Mouse (Mus musculus) spleen, postnatal 4 days (tissue): ENCODE results near the gene Lhpp.

Experiments
- DNase-seq, 2 experiments: peaks; one replicate each; pipeline ENCODE4 v3.0.0; 2022; ENCODE audit warnings: low spot score in 2 of 2

Gene Lhpp

DNA sequence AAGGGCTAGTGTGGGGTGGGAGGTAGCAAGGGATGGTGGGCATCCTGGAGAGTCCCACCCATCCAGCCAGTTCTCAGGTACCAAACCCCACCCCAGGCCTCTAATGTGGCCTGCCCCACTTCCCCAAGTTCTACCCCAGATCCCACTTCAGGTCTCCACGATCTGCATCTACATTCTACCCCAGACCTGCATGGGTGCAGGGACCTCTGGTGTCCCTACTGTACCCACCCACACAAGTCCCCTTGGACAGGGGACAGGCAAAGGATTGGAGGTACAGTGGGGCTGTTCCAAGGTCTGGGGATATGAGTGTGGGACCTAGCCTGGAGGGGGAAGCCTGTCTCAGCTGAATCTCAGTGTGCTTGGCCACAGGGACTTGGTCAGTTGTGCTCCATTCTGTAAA is 71.4 kb downstream of the Lhpp start:
- no peak for DNase-seq

DNA sequence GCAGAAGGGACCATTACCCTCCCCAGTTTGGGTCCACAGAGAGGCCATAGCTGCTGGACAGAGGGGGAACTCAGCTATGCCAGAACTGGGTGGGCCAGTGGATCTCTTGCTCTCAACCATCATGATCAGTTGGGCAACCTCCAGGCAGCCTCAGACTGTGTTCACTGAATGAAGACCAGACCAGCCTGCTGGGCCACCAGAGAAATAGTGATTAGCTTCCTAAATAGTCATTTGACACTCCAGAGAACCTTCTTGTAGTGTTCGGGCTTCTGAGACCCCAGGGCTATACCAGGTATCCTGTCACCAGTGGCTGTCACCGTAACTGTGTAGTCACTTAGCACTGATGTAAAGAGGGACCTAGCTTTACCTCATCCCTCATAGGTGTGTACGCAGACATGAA is 71.9 kb downstream of the Lhpp start:
- DNase-seq: no peak

DNA sequence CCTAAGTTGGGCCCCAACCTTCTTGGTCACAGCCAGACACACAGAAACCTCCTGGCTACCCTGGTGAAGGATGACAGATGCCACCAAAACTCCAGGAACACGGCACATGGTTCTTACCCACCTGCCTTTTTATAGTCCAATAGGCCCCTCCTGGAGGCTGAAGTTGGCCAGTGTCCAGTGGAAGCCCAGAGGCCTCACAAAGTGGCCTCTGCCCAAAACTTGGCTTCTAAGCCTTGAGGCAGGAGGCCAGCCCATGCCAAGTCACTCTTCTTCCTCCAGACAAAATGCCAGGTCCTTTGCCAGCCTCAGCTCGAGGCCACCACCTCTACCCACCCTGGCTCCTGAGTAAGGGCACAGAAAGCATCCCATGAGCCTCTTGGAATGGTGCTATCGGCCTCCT is 72.5 kb downstream of the Lhpp start:
- DNase-seq: no peak

DNA sequence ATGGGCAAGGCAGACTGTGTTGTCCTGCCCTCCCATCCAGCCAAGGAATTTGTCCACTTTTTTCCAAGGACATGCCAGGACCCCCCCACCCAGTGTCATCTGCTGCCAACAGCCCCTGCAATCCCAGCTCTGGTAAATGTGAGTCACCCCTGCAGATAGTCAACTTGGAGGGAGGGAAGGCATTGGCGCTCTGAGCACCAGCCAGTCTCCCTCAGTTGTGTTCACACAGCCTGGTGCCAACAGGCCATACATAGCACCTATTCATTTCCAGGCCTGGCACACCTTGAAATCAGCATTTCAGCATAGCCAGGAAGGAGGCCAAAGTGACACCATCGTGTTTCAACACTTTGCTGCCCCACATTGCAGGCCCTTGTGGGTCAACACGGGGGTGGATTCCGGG is 73.5 kb downstream of the Lhpp start:
- no peak for DNase-seq

DNA sequence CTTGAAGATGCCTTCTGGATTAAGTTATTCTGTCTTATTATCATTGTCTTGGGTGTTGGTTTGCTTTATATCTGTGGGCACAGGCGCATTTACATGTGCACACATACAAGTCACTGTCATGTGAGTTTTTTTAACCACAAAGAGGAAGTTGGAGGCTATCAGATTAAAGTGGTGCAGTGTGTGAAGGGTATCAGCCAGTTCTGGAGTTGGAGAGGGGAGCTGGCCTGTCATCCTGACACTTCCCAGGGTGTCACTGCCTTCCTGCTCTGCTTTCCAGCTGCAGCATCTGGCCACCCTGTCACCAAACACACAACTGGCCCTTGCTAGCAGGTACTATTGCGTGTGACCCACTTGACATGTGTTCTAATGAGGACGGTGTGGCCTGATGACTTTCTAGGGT is 76.1 kb downstream of the Lhpp start:
- DNase-seq: no peak

DNA sequence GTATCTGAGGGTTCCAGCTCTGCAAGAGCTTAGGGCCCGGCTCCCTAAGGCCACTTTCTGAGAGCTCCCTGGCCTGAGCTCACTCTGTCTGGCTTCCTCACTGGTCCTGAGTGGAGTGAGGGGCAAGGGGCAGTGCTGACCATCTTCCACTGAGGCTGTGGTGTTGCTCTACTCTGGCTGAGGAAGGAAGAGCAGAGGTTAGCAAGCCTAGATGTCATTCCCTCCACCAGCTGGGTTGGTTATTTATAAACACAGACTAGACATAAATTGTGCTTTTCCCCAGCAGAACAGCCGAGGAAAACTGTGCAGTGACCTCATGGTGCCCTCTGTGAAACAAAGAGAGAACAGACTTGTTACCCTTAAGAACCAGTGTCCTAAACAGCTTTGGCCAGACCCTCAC is 77.5 kb downstream of the Lhpp start:
- DNase-seq: no peak

DNA sequence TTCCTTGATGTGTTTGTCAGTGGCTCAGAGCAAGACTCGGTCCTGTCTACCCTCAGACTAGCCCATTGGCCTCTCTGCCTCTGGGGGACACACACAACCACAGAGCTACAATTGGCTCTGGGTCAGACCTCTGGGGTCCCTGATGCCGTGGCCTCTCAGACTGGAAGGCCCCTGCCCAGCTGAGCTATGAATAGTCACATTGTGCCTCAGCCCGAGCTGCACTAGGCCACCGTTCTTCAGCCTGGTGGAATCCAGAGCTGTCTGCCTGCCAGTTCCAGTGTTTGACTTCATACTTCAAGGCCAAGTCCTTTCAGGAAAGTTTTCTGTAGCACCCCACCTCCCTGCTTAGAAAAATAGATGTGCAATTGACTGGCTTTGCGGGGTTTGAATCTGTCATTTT is 78.3 kb downstream of the Lhpp start:
- DNase-seq: no peak

DNA sequence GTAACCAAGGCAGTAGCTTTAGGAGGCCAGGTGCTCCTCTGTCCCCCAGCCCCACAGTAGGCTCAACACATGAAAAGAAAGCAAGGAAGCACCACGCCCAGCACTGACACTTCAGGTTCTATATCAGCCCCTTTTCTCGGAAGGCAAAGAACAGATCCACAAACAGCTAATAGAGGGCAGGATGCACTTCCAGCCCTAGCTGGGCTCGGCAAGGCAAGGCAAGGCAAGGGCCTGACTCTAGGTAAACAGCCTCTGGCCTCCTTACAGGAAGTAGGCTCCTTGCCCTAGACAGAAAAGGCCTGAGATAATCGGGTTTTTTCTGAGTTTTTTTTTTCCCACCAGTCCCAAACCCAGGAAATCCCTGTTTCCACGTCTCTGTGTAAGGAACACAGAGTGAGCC is 79.3 kb downstream of the Lhpp start:
- DNase-seq: no peak

DNA sequence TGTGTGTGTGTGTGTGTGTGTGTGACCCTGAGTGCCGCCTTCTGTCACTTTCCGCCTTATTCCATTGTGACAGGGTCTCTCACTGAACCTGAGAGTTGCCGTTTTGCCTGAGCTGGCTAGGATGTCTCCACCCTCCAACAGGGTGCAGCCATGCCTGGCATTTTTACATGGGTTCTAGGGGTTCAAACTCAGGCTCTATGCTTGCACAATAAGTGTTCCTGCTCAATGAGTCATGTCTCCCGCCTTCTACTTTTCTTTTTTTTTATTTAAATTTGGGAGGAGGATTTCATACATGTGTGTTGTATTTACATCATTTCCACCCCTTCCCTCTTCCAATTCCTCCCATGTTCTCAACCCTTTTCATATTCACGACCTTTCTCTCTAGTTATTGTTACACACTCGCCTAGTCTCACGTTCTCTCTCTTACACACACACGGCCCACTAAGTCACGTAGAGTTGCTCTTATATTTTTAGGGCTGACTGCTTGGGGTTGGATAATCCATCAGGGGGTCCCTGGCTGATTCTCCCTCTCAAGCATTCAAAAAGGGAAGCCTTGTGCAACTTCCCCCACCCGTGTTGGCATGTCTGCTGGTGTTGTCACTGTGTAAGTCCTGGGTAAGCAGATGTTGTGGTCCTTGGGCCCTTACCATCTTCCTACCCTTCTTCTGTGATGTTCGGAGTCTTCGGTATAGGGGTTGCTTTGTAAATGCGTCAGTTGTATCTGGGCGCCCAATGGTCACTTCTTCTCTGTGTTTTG is 80.5 kb downstream of the Lhpp start:
- DNase-seq: no peak

DNA sequence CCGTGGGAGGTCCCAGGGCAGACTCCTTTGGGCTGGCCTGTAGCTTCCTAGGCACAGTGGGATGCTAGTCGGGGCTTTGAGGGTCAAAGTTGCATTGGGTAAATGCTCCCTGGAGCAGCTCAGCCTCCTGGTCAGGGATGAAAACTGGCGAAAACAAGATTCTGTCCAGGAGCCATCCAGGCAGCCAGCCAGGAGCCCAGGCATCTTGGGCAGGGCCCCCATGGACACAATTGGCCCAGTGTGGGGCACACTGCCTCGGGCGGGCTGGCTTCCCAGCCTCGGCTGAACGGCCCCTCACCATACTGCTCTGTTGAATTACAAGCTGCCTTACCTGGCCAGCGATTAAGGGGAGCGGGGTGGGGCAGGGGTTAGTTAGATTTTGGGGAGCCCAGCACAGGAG is 82.3 kb downstream of the Lhpp start:
- DNase-seq: no peak

DNA sequence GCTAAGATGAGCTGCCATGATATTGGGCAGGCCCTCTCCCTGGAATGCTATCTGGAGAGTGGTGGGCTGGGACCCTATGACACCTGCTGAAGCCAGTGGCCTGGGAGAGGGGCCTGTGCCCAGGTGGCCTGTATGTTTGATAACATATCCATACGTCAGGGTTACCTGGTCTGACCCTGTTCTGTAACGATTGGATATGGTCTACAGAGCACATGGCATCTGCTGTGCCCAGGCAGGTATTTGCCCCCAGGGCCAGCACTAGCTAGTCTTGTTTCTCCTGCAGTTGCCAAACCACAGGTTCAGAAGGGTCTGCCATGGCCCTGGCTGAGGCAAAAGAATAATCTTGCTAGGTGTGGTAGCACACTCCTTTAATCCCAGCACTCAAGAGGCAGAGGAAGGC is 83.1 kb downstream of the Lhpp start:
- no peak for DNase-seq

DNA sequence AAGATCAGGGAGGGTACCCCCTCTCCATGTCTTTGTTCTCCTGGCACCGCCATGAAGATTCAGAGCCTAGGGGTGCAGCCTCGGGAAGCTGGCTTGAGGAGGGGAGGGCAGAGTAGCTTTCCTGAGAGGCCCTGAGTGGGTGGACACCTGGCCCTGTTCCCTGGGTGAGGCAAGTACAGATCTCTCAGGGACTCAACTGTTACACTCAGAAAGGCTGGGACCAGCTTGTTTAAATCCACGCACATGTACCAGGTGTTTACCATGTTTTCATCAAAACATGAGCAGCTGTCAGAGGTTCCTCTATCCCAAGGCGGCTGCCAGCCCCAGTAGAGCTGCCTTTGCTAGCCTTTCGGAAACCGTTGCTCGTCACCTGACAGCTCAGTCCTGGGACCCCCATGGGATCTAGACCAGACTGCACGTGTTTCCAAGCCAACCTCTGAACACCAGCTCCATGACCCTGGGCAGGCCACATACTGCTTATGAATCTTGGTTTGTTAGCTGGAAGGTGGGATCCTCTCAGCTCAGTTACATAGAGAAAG is 86.9 kb downstream of the Lhpp start:
- DNase-seq: no peak

DNA sequence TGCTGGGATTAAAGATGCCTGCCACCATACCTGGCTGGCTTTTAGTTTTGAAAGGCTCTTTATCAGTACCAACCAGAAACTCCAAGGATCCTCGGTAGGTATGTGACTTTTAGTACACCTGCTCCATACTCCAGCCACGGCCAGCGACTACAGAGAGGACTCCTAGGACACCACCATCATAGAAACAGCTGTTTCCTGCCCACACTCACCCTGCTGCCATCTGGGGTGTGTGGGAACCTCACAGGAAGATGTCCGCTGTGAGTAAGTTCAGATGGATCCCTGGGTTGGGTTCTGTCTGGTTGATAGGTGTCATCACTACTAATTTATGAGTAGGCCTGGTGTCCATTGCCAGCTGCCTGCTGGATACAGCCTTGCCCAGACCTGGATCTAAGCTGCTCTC is 88.3 kb downstream of the Lhpp start:
- DNase-seq: no peak

DNA sequence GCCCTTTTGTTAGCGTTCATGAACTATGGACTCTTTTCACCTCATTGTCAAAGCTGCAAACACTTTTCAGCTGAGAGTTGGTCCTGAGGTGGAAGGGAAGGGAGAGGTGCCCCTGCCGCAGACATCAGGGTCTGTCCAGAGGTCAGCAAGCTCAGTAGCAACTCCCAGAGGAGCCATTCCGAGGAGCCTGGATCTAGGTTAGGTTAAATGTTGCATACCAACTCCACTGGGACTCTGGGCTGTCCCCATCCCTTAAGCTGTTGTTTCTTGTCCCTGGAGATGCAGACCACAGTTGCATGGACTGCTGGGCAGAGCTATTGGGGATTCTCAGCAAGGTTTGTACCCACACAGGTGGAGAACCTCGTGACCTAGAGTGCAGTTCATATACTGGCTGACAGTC is 88.7 kb downstream of the Lhpp start:
- DNase-seq: no peak

DNA sequence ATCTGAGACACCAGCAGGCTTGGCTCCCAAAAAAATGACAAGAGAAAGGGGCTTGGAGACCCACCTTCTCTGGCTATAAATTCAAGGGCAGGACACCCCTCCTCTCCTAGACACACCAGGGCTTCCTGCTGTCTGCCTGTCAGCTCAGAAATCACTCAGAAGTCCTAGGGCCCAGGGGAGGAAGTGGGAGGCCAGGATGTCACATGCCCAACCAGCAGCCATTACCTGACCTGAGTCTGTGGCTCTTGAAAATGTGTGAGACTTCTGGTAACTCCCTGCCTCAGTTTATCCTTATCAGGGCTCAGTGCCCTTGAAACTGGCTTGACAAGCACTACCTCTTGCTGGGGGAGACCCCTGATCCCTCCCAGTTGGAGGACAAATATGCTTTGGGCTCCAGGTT is 89.2 kb downstream of the Lhpp start:
- no peak for DNase-seq

DNA sequence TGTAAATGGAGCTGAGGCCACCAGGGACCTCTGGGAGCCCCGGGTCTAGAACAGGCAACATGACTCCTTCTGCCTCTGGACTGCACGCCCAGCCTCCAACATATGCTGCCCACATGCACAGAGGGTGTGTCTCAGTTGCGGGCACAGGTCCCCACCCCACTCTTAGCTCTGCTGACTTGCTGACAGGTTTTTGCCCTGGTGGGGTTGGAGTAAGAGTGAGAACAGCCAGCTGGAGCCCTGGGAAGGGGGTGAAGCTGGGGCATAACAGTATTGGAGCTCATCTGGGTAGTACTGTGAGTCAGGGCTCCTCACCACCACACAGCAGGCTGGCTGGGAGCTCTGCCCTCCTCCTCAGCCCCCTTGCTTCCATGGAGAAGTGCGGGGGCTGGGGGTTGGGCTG is 89.7 kb downstream of the Lhpp start:
- no peak for DNase-seq

DNA sequence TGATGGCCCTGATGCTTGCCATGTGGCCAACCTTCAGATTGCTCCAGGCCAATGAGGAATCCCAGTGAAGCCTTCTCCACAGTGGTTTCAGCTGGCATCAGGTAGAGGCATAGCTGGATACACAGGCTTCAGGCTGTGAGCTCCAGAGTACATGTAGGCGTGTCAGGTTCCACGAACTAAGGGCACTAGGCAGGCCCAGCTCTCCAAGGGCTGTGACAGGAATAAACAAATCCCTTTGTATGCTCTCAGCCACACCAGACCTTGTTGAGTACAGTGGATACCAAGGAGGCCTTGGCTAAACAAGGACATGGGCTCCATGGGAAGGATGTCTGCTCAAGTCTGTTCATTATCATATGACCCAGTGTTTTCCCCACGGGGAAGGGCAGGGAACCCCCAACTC is 91.0 kb downstream of the Lhpp start:
- no peak for DNase-seq

DNA sequence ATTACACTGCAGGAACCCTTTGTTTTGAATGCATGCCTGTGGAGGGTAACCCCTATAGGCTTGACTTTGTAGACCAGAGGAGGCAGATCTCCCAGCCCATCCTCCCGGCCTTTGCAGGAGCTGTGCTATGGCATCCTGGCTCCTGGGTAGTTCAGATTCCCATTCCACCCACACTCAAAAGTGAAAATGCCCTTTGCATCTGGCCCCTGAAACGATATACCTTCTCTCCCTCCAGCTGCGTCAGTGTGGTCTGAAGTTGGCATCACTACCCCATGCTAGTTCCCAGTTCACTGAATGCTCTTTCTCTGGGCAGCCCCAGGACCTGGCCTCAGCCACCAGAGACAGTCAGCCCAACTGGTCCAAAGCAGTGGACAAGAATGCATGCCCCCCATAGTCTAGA is 91.6 kb downstream of the Lhpp start:
- no peak for DNase-seq

DNA sequence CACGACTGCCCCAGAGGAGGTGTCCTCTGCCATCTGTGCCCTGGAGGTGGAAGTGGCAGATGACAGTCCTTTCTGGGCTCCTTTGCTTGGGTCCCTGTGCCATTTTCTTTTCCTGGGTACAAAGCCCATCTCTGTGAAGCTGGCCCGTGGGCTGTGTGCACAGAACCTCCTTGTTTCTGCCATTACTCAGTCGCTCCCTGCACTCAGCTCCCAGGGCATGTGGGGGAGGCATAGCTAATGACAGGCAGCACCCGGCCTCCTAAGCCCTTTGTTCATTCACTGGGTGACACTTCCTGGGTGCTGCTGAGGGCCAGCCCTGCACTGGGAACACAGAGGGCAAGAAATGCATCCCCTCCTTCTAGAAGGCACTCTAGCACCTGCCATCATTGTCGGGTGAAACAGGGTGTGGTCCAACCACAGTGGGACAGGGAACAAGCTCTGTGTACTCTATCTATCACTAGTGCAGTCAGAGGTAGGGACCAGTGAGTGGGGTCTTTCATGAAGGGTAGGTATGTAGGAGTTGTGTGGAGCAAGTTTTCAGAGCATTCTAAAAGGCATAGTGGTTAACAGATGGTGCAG is 92.1 kb downstream of the Lhpp start:
- no peak for DNase-seq

DNA sequence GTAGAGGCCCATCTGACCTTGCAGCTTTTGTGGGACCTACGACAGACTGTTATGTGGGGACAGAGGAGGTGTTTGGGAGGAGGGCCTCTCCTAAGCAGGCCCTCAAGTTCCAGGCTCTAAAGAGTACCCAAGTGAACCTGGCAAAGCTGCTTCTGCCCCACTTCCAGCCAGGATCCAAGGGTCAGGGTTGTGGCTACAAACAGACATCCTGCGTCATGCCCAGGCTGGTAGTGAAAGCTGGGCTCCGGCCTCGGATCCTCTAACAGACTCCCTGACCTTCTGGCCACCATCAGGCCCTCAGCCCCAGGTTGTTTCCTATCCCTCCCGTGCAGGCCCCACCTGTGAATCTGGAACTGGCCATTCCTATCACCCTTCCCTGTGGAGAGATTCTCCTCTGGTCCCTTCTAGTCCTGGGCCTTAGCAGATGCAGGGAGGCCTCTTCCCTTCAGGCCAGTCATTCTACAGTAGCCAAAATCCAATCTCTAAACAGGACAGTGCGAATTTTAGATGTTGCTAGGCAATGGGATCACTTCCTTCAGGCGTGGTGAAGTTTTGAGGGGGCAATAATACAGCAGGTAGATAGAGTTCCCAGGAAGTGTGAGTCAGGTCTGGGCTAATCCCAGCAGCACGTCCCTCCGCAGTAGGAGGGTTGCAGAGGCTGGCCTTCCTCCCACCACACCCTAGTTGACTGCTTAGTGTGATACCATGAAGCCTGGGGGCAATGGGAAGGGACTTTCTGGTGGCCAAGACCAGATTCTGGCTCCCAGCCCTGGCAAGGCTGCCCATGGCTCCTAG is 93.3 kb downstream of the Lhpp start:
- DNase-seq: no peak

DNA sequence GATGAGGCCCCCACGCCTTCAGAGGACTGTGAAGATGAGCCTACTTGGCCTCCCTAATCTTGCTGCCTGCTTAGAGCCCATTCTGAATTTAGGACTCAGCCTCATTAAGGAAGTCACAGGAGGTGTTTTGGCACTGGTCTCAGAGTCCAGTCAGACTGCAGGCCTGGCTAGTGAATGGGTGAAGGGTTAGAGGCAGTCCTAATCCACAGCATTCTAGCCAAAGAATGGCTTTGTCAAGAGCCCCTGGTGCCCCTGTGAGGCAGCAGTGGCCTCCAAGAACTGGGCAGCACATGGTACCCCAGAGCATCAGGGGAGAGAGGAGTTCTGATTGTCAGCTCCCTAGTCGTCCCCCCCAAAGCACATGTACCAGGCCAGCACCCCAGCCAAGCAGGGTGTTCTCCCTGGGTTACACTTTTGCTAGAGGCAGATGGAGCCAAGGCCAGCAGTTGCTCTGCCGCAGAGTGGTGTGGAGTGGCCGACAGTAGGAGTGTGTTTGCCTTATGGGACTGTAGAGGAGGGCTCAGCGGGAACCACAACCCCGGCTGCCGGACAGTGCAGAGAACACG is 94.0 kb downstream of the Lhpp start:
- DNase-seq: no peak

DNA sequence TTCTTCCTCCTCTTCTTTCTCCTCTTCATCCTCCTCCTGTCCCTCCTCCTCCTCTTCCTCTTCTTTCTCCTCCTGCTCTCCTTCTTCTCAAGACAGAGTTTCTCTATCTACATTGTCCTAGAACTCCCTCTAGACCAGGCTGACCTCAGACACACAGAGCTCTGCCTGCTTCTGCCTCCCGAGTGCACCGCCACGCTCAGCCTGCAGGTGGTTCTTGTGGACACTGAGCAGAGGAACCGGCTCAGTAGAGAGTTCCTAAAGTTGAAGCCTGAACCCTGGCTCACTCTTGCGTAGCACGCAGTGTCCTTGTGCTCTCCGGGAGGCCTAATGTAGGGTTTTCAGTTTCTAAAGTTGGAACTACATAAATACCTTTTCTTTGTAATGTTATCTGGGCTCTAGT is 94.7 kb downstream of the Lhpp start:
- DNase-seq: peak in 1 of 2 experiments; percentile 62

DNA sequence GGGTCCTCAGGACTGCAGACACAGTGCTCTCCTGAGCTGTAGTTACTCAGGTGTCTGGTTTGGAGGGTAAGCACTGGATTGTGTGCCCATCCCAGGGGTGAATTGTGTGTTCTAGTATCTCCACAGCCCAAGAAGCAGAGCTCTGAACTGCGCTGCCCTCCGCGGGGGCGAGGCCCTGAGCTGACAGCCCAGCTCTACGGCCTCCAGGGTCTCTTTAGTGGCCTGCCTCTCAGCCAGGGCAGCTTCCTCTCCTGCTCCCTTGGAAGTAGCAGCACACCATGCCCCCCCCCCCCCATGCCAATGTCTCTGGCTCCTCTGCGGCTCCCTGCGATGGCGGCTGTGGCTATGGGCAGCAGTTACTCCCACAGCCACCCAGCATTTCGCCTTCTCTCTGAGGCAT is 101.1 kb downstream of the Lhpp start:
- no peak for DNase-seq
